Mouse (Mus musculus) lung, postnatal 0 days (tissue): ENCODE results near the gene Ushbp1.
"Not testable (repeated sequence)": the region's sequence is repeated elsewhere in the genome, so short reads cannot be mapped to it uniquely, and the experiment has no call there.

ENCODE experiments used
- CTCF ChIP-seq: IDR thresholded peaks from 2 replicates; pipeline ENCODE4 v1.5.1; 2016; ENCODE audit warnings: antibody characterized with exemption, mild to moderate bottlenecking
- EP300 ChIP-seq: IDR thresholded peaks from 2 replicates; pipeline ENCODE4 v1.6.1; 2016; ENCODE audit warnings: antibody characterized with exemption, mild to moderate bottlenecking, control low read depth

DNA sequence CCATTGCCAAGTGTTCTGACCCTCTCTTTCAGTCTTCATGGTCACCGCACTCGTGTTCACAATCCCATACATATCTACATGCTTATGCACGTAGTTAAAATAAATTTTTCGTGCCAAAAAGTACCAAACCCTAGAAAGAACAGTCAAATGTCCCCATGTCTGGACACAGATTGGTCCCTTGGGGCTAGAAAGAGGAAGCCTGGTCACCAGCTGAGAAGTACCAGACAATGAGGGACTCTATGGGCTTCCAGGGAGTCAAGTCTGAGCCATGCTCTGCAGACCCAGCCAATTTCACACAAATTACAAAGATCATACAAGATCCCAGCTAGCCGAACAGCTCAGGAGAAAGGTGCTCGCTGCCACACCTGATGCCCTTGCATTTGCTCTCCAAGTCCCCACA is 57.8 kb downstream of the Ushbp1 start:
- TF ChIP-seq EP300, CTCF: not testable (repeated sequence)
